Mouse (Mus musculus) thymus, postnatal 10 days (tissue): Measurements from ENCODE around the gene Mfsd9.

Source experiments
- DNase-seq, 2 experiments: peaks; one replicate each; pipeline ENCODE4 v3.0.0; 2021; ENCODE audit warnings: low spot score in 2 of 2

The Mfsd9 gene

GRCm38 (mm10) chr1:40790324-40791141 is at the start of gene Mfsd9:
Gene Mfsd9 (minus strand): TSS chr1:40790687.
- peak; percentile 84 to 93 for DNase-seq

DNA sequence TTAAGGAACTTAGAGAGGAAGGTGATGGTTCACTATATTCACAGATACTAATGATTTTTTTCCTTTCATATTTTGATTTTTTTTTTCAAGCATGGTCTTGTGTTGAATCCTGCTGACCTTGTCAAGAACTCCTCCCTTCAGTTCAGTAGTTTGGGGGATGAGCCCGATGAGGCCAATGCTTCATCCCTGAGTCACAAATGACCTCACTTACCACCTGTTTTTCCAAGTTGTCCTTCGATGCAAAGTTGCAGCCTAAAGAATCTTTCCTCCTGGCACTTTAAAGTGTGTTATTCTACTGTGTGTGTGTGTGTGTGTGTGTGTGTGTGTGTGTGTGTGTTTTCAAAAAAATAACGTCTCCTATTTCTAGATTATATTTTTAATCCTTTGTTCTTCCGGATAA is 45.0 kb upstream of the Mfsd9 start:
- no peak for DNase-seq

DNA sequence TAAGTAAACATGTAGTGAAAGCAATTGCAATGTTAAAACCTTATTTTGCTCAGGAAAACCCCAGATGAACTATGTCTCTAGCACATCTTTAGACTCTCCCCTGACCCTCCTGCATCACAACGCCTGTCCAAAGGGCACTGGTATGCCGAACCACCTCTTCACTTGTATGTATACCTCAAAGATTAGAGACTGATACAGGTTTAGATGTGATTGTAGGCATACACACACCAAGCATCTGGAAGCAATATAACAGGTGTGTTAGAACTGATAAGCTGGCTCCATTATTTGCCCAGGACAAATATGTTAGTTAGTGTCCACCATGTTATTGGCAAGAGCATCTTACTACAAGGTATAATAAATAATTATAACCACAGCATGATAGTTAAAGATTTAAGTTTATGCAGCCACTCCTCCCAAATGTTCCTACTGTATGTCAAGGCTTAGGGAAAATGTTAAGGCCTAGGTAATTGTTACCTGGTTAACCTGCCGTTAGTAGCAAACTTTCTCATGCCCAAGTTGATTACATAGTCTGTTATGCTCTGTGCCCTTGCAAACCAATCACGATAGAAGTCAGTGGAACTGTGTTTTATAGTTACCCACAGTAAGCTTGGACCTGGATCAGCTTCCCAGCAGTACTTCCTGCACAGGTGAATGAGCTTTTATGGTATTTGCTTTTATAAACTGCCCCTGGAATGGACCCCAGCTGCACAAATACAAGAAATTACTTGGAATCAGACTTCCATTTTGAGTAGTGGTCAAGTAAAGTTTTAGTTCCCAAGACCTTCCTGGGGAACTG is 40.4 kb upstream of the Mfsd9 start:
- DNase-seq = no peak

DNA sequence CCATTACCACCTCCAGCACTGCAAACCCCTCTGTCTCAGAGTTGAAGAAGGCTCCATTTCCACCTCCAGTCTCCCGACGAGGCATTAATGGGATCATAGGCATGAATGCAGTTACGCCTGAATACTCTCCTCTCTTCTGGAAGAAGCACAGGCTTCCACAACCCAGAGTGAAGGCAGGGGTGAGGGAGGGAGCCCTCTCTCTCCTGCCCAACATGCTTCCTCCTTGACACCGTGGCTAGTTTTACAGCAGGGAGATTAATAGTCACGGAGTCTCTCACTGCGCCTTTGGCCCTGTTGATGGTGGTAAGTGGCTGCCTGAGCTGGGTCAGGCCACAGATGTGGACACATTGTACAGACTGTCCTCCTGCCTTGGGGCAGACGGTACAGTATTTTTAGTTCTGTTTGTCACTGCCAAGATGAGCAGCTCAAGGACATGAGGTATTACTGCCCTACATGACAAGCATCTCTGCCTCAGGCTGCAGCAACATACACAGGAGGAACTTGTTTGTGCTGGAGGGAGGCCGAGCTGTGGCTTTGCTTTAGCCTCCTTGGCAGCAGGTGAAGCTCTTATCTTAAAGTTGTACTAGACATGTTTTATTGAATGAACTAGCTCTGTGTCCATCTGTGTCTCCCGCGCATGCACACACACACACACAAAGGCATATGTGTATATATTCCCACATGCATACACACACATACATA is 38.9 kb upstream of the Mfsd9 start:
- DNase-seq = no peak

DNA sequence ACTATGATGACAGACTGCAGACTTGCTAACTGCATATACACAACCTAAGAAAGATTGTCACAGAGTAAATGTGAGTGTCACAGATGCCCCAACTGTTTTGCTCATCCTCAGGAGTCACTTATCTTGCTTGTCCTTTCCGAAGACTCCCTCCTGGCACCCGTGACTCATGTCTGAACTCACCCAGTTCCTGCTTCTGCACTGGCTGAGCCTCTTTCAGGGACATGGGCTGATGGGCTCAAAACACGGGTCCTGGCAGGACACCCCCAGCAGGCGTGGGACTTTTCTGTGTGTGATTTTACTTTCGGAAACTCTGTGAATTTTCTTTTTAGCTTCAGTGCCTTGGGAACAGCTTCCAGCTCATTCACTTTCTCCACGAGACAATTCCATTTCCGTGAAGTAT is 35.3 kb upstream of the Mfsd9 start:
- no peak for DNase-seq

- no peak for DNase-seq
Measured at GRCm38 (mm10) chr1:40824936-40825335, 34.4 kb upstream of the Mfsd9 start.

DNA sequence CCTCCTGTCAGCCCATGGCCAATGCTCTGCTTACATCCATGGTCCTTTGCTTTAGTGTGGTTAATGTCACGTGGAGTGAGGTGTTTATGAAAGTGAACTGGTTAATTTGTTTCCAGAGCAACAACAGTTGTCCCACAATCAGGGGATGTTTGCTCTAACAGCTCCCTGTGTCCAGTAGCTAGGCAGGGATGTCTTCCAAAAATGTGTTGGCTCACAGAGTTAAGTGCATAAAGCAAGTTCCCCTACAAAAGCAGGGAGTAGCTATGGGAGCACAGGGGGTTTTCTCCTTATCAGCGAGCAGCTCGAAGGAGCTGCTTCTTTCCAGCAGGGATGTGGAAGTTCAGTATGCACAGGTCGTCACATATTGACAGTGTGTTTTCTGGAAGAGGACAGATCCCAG is 34.0 kb upstream of the Mfsd9 start:
- no peak for DNase-seq

- DNase-seq = no peak
Measured at GRCm38 (mm10) chr1:40815071-40815845, 24.8 kb upstream of the Mfsd9 start.

GRCm38 (mm10) chr1:40808643-40809042 is 18.2 kb upstream of the Mfsd9 start:
- DNase-seq = no peak

DNA sequence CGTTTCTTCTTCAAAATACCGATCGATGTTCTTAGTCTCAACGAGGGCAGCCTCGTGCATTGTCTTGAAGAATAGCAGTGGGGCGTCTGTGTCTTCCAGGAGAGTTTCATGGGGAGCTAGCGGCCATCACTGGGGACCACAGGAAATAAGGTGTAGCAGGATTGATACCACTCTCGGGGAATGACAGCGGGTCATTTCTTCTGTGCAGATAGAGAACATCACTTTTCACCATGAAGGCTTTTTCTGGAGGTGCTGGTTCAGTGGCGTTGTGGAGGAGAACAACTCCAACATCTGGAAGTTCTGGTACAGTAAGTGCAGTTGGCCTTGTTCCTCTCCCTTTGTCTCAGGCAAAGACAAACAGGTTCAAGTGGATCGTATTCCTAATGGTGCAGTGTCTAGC is 15.4 kb upstream of the Mfsd9 start:
- DNase-seq = no peak

DNA sequence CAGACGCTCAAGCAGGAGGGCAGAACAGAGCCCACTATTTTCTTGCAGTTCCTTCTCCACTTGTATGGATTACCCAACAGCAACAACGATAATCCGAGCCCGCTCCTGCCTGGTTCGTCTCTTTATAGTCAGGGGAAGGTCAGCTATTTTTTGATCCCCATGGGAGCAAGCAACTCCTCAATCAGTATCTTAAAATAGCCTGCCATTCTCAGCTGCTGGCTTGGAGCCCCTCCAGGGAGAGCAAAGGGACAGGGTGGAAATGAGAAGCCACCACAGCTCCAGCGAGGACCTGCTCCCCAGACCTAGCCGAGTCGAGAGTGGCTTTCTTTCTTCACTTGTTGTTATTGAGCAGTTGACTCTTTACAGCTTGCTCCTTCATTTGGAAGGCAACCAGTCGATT is 14.9 kb upstream of the Mfsd9 start, which contains the start of gene Tmem182:
TSS of gene Tmem182 (plus strand) at position 251 of the 400 bp plus-strand sequence.
- DNase-seq = no peak

- no peak for DNase-seq
Measured at GRCm38 (mm10) chr1:40804118-40804517, 13.6 kb upstream of the Mfsd9 start.

GRCm38 (mm10) chr1:40802759-40803158 is 12.3 kb upstream of the Mfsd9 start:
- peak in 1 of 2 experiments; percentile 33 for DNase-seq

DNA sequence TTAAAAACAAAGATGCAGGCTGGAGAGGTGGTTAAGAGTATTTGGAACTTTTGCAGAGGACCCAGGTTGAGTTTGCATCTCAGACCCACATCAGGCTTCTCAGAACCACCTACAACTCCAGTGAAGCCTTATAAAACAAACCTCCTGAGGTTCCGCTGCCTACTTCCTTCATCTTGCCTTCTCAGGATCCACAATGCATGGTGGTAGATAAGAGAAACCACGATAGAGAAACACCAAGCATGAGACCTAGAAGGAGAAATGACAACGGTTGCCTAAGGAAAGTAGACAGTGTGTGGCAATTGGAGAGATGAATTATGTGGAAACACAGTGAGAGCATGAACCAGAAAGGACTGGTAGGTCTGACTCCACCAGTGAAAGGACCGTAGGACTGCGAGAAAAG is 10.4 kb upstream of the Mfsd9 start:
- DNase-seq = no peak

DNA sequence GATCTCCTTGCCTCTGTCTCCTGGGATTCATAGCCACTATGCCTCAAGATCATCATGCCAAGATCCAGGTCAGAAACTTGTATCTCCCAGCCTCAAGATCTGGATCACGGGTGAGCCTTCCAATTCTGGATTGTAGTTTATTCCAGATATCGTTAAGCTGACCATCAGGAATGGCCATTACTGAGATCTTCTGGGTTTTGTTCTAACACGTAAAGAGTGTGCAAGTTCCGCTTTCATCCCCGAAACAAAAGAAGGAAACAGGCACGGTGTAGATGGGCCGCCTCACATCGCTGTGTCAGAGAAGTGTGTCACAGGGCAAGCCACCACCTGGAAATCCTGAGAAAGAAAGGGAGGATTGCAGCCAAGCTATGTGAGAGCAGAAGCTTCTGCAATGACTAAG is 8.6 kb upstream of the Mfsd9 start:
- no peak for DNase-seq

DNA sequence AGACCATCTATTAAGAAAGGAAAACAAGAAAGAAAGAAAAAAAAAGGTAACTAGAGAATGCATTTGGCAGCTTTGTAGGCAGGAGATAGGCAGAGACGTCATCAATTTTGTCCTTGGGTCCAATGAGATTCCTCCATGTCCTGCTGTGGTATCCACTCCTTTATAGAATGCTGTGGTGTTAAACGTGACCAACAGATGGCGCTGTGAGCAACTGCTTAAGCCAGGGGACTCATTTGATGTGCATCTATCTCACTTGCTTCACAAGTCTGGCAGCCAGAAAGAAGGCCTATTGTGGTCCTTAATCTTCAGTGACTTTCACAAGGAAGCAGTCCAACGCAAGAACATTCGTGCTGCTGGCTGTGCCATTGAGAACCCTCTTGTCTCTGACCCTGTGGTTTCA is 6.9 kb upstream of the Mfsd9 start:
- DNase-seq = peak; percentile 22 to 52

DNA sequence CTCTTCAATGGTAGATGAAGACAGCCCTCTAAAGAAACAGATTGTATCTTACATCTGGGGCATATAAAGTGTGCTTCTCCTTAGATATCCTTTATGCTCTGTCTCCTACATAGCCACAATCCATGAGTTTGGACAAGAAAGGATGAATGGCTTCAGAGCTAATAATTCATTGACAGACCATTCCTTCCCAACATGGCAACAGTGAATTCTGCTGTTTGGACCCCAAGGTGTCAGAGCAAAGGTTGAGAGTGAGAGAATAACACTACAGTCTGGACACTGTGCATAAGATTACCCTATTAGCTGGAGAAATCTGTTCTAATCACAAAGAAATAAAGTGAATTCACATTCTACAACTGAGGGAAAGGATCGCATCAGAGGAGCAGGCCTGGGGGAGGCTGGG is 5.0 kb upstream of the Mfsd9 start:
- DNase-seq = no peak

DNA sequence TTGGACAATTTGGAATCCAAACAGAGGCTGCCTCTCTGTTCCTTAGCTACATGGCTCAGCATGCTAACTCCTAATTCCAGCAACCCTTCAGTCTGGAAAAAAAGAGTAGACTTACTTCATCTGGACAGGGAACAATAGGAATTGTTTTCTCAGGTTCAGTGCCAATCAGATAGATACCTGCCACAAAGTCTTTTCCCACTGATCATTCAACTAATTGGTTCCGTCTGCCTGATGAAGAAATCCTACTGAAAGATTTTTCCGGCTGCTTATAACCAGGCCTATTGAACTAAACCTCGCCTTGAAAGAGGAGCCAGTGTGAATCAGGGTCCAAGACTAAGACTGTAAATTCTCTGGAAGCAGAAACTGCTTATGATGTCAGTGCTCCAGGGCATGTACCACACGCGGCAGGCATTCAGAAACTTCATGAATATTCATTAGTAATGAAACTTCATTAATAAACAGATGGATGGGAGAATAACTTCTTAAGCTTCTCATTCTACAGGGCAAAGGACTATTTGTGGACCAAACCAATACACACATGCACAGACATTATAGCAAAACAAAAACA is 737 bp downstream of the Mfsd9 start:
- no peak for DNase-seq

- no peak for DNase-seq
Measured at GRCm38 (mm10) chr1:40788956-40789355, 1.5 kb downstream of the Mfsd9 start.

DNA sequence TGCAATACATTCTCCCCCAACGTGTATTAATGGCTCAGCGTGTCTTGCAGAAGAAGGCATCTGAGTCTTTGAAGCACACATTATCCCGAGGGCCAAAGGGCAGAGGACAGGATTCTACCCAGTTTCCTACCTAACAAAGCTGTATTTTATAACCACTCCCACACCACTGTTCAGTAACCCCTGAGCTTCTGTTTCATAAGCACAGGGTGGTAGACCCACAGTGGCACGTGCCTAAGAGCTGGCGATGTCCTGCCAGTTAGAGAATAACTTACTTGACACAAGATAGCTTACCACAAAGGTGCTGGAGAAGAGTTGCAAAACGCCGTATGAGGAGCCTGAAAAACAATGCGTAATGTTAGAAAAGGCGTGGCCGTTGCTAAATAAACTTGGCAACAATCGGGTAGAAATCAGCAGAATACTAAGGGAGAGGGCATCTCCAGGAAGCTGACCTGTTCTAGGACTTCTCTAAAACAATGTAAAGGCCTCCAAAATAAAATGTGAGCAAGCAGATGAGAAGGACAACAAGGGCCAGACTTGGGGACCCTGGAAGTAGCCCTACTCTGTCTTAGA is 4.5 kb downstream of the Mfsd9 start:
- DNase-seq = no peak

- DNase-seq = no peak
Measured at GRCm38 (mm10) chr1:40784306-40784705, 6.2 kb downstream of the Mfsd9 start.
